Mouse (Mus musculus): ENCODE measurements around the gene Grin2a. TPM values are rescaled to one million over a fixed set of nuclear protein-coding genes. Genes with fewer than 3 reads are reported as not detected.

The Grin2a gene
- polyA plus RNA-seq, 1 experiment from 2014 or later = 10.2 TPM

DNA sequence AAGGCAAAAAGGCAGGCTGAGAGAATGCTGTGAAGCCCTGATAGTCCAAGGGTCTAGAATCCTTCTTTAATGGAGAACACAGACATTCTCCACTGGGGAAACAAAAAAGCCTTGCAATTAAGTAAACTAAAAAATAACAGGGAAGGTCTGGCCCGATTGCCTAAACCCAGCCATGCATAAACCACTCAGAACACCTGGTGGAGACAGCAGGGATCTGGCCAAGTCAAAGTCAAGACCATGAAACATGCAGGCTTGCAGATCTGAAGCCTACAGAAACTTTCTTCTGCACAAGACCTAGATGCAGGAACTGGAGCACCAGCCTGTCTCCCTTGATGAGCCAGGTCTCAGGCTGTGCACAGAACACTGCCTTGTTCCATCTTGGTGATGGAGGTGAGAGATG lies 36.0 kb downstream of the Grin2a start:
- Histone ChIP-seq H3K9ac (no peak overlapping the region), H3K9me3 (no peaks in the 10 kb centered on the region), H3K36me3 (no peaks in the 10 kb centered on the region), H3K4me2 (no peak overlapping the region), H3K4me1 (replicated peaks) (no peaks in the 10 kb centered on the region), H3K27me3 (no peaks in the 10 kb centered on the region), H3K27ac (replicated peaks) (no peak overlapping the region), H3K4me3 (no peak overlapping the region)
- no peak for ATAC-seq (ENCODE audit: low FRiP score, low read depth)
- WGBS = 68% methylated on average over 1 of the region's 1 CpGs

DNA sequence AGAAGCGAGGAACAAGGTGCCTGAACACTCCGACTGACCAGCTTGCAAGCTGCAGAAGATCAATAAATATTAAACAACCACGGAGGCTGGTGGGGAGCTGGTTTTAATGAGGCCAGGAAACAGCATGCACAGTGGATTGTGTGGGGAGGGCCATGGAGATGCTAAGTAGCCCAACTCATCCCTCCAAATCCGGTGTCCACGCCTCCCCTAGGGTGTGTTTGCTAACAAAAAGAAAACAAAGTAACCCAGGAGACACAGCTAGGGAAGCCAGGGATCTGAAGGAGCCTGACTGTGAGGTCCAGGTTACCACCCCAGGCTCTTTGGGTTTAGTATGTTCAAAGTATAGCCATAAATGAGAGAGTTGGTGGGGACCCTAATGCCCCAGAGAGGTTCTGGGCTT lies 41.1 kb downstream of the Grin2a start:
- no peaks in the 10 kb centered on the region for H3K9me3 ChIP-seq
- no peak overlapping the region for H3K4me2 ChIP-seq
- ATAC-seq (ENCODE audit: low FRiP score, low read depth) = no peak
- H3K27me3 ChIP-seq = no peaks in the 10 kb centered on the region
- H3K9ac ChIP-seq = no peak overlapping the region
- no peak overlapping the region for H3K4me3 ChIP-seq
- 36% methylated on average over 5 of the region's 5 CpGs for WGBS
- no peaks in the 10 kb centered on the region for H3K36me3 ChIP-seq
- no peak overlapping the region for H3K27ac ChIP-seq (replicated peaks)
- H3K4me1 ChIP-seq (replicated peaks) = no peaks in the 10 kb centered on the region

DNA sequence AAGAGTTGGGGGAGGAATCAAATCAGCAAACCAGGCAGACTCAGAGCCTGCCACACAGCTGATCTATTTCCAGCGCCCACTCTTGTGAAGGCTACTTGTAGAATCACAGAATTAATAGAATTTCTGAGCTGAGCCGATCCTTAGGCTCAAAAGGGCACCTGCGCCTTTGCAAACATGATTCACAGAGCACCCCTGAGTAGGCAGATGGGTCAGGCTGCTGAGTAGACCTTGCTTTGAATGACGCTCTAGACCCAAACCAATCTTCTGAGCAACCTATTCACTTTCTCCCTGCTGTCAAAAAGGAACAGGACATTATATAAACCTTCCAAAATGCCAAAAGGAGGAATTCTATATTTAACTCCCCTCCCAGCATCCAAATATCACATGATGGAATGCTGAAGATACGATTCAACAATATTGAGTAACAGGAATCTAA lies 41.9 kb downstream of the Grin2a start:
- WGBS = 93% methylated on average over 5 of the region's 5 CpGs
- Histone ChIP-seq H3K4me2 (no peak overlapping the region), H3K9ac (no peak overlapping the region), H3K4me3 (no peak overlapping the region), H3K27ac (replicated peaks) (no peak overlapping the region), H3K9me3 (no peaks in the 10 kb centered on the region), H3K4me1 (replicated peaks) (no peaks in the 10 kb centered on the region), H3K36me3 (no peaks in the 10 kb centered on the region), H3K27me3 (no peaks in the 10 kb centered on the region)
- no peak for ATAC-seq (ENCODE audit: low FRiP score, low read depth)

DNA sequence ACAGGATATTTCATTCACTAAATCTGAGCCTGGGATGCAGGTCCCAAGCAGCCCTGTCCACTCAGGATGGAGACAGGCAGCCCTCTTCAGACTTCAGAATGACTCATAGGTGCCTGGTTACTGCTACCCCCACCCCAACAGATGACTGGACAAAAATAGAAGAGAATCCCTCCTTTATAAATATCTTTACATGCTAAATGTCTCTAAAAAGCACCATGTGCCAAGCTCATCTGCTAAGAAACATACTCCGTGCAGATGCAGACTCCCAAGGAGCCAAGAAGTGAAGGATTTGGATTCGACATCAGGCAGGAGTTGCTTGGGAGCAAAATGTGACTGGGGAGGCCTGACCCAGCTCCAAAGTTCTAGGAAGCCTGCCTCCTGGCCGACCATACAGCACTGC lies 46.1 kb downstream of the Grin2a start:
- Histone ChIP-seq H3K27ac (replicated peaks) (no peak overlapping the region), H3K4me3 (no peak overlapping the region), H3K9me3 (no peaks in the 10 kb centered on the region), H3K27me3 (no peaks in the 10 kb centered on the region), H3K4me1 (replicated peaks) (no peaks in the 10 kb centered on the region), H3K9ac (no peak overlapping the region), H3K4me2 (no peak overlapping the region), H3K36me3 (no peaks in the 10 kb centered on the region)
- WGBS = 82% methylated on average over 3 of the region's 3 CpGs
- ATAC-seq (ENCODE audit: low FRiP score, low read depth) = no peak

DNA sequence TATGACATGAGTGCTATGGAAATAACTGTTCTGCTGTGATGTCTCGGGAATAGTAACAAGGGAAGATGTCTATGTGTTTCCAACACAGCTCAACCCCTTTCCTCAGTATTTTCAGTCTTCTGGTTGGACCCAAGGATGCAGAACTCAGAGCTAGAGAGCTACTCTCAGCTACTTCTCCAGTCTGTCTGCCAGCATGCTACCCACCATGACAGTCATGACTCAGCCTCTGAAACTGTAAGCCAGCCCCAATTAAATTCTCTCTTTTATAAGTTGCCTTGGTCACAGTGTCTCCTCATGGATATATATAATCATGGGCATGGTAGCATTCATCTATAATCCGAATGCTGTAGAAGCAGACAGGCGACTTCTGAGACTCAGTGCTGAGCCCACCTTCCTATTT lies 47.9 kb downstream of the Grin2a start:
- Histone ChIP-seq H3K36me3 (no peaks in the 10 kb centered on the region), H3K27me3 (no peaks in the 10 kb centered on the region), H3K9me3 (no peaks in the 10 kb centered on the region), H3K4me3 (no peak overlapping the region), H3K4me1 (replicated peaks) (no peaks in the 10 kb centered on the region), H3K4me2 (no peak overlapping the region), H3K27ac (replicated peaks) (no peak overlapping the region), H3K9ac (no peak overlapping the region)
- ATAC-seq (ENCODE audit: low FRiP score, low read depth) = no peak
- 90% methylated on average over 3 of the region's 3 CpGs for WGBS

DNA sequence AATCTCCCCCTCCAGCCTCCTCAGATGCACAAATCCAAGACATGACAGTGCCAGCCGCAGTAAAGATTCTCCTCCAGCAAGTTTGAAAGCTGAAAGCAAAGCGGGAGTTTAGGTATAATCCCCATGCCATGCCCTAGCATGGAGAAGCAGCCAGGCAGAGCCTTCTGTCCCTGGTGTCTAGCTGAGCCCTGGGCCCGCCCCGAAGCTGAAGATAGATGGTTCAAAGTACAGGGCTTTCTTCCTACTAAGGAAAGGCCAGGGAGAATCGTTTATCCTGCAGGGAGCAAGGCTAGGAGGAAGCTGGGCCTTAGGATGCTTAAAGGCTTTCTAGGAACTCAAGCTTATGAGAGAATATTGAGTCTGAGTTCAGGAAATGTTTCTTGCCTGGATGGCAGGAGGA lies 50.5 kb downstream of the Grin2a start:
- no peaks in the 10 kb centered on the region for H3K9me3 ChIP-seq
- WGBS = 79% methylated on average over 5 of the region's 5 CpGs

DNA sequence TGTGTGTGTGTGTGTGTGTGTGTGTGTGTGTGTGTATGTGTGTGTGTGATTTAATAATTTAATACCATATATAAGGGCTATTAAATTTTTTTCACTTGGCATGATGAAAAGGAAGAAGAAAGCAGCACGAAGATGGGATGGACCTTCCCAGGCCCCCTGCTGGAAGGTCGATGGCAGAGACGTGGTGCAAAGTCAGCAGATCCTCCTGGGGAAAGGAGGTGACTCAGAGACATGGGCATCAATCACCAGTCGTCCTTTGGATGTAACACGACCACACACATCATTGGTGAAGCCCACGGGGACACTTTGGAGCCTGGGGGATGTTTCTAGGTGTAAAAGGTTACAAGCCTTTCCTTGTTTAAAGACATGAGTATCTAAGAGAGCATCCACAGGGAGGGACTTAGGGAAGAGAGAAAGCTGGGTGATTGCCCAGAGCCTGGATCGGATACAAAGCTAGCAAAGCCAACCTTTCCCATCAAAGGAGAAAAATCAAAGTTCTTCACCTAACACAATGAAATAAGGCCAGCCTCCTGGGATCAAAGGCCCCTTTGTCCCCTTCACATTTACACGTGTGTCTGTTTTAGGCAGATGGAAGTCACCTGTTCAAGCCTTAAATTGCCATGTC lies 53.9 kb downstream of the Grin2a start:
- Histone ChIP-seq H3K4me2 (no peak overlapping the region), H3K4me3 (no peak overlapping the region), H3K4me1 (replicated peaks) (no peaks in the 10 kb centered on the region), H3K9me3 (no peaks in the 10 kb centered on the region), H3K27me3 (no peaks in the 10 kb centered on the region), H3K36me3 (no peaks in the 10 kb centered on the region), H3K9ac (no peak overlapping the region), H3K27ac (replicated peaks) (no peak overlapping the region)
- ATAC-seq (ENCODE audit: low FRiP score, low read depth) = no peak
- WGBS = 51% methylated on average over 8 of the region's 8 CpGs

More for the DNA sequence above, 50.5 kb downstream of the Grin2a start:
- Histone ChIP-seq H3K4me1 (replicated peaks) (no peaks in the 10 kb centered on the region), H3K36me3 (no peaks in the 10 kb centered on the region), H3K4me2 (no peak overlapping the region), H3K4me3 (no peak overlapping the region), H3K27me3 (no peaks in the 10 kb centered on the region), H3K9ac (no peak overlapping the region), H3K27ac (replicated peaks) (no peak overlapping the region)
- no peak for ATAC-seq (ENCODE audit: low FRiP score, low read depth)

DNA sequence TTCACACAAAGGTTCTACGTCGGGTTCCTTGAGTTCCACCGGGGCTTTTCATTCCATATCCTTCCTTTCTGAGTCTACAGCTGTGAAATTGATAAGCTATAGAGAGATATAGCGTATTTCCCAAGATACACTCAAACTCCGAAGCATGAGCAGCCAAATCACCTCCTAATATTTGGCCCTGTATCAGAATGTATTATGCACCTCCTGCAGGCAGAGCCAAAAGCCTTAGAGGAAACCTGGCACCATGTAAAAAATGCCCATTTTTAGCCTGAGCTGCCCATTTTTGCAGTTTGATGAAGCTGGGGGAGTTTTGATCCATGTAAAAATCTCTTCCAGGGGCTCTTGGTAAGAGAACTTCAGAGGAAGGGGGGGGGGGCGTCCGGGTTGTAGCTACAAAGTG lies 54.6 kb downstream of the Grin2a start:
- no peak for ATAC-seq (ENCODE audit: low FRiP score, low read depth)
- Histone ChIP-seq H3K27me3 (no peaks in the 10 kb centered on the region), H3K9me3 (no peaks in the 10 kb centered on the region), H3K36me3 (no peaks in the 10 kb centered on the region), H3K27ac (replicated peaks) (no peak overlapping the region), H3K4me3 (no peak overlapping the region), H3K4me2 (no peak overlapping the region), H3K9ac (no peak overlapping the region), H3K4me1 (replicated peaks) (no peaks in the 10 kb centered on the region)
- 85% methylated on average over 7 of the region's 7 CpGs for WGBS

DNA sequence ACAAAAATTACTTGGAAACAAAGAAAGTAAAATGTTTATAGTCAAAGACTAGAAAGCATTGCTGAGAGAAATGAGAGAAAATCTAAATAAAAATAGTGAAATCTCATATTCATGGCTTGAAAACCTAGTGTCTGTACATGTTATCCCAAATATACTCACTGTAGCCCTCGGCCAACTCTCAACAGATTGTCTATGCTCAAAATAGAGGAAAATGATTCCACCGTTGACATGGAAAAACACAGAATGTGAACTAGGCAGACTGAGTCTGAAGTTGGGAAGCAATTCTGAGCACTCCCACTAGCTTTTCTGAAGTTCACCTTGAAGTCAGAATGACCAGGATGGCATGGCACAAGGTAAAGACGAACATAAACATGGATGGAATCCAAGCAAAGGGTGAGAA lies 84.7 kb downstream of the Grin2a start:
- no peak overlapping the region for H3K4me3 ChIP-seq
- ATAC-seq (ENCODE audit: low FRiP score, low read depth) = no peak
- H3K4me1 ChIP-seq (replicated peaks) = no peaks in the 10 kb centered on the region
- no peaks in the 10 kb centered on the region for H3K27me3 ChIP-seq
- H3K9ac ChIP-seq = no peak overlapping the region
- H3K9me3 ChIP-seq = no peaks in the 10 kb centered on the region
- H3K4me2 ChIP-seq = no peak overlapping the region
- no peak overlapping the region for H3K27ac ChIP-seq (replicated peaks)
- no peaks in the 10 kb centered on the region for H3K36me3 ChIP-seq
- 89% methylated on average over 3 of the region's 3 CpGs for WGBS

DNA sequence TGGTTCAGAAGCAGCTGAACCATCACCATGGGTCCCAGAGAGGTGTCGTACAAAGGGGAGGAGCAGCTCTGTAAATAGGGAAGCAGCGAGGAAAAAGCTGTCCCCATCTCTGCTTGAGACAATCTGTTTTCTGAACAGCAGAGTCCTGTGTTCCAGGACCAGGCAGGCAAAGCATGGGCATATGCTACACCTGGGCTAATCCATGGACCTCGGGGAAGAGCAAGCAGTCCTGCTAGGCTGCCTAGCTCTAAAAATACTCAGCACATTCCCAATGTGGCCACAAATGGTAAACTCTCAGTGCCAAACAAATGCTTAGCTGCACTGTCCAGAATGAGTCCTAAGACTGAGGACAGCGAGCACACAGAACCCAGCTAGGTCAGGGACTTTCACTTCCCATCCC lies 86.1 kb downstream of the Grin2a start:
- Histone ChIP-seq H3K27ac (replicated peaks) (no peak overlapping the region), H3K4me2 (no peak overlapping the region), H3K9me3 (no peaks in the 10 kb centered on the region), H3K4me1 (replicated peaks) (no peaks in the 10 kb centered on the region), H3K4me3 (no peak overlapping the region), H3K9ac (no peak overlapping the region), H3K27me3 (no peaks in the 10 kb centered on the region), H3K36me3 (no peaks in the 10 kb centered on the region)
- ATAC-seq (ENCODE audit: low FRiP score, low read depth) = no peak
- 86% methylated on average over 4 of the region's 4 CpGs for WGBS

DNA sequence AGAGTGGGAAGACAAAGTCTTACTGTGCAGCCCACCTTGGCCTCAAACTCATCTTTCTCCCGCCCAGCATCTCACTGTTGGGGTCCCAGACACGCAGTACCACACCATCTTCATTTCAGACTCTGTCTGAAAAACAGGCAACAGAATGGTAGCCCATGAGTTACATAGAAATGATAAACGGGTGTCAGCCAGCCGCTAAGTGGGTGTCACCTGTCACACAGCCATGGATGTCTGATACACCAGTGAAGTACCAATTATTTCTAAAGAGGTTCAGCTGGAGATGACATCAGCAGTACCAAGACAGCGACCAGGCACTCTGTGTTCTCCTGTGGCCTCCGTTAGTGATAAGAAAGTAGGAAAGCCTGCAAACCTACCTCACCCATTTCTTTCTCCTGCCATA lies 90.9 kb downstream of the Grin2a start:
- 82% methylated on average over 6 of the region's 6 CpGs for WGBS
- no peak overlapping the region for H3K27ac ChIP-seq (replicated peaks)
- H3K4me1 ChIP-seq (replicated peaks) = no peaks in the 10 kb centered on the region
- H3K36me3 ChIP-seq = no peaks in the 10 kb centered on the region
- H3K9ac ChIP-seq = no peak overlapping the region
- H3K4me2 ChIP-seq = no peak overlapping the region
- H3K4me3 ChIP-seq = no peak overlapping the region
- H3K9me3 ChIP-seq = no peaks in the 10 kb centered on the region
- ATAC-seq (ENCODE audit: low FRiP score, low read depth) = no peak
- no peaks in the 10 kb centered on the region for H3K27me3 ChIP-seq

DNA sequence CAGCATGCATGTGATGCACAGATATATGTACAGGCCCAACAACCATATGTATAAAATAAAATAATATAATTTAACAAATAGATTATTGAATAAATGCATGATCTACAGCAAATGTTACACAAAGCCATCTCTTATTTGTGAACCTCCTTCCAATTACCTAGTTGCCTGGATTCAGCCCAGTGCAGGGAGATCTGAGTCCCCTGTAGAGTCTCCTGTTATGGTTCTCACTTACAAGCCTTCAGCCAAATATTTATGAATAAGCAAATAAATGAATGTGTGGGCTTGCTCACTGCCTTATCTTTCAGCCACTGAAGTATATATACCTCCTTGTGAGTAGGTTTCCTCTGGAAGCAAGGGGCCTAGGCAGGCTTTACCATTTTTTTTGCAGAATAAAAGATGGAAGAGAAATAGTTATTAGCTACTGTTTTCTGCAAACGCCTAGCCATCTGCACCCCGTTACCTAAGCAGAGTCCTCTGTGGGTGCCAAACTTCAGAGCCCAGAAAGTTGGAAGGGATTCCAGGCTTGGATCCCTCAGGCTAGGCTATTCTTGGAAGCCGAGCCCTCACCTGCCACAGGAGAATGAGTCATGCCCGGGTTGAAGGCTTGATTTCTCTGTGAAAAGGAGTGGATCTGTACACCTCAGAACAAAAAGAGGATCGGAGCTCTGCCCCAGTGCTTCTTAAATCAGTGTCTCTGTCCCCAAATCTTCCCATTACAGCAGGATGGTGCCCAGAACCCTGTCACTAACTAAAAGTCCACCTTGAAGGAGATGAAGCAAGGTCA lies 92.5 kb downstream of the Grin2a start:
- Histone ChIP-seq H3K9me3 (no peaks in the 10 kb centered on the region), H3K4me3 (no peak overlapping the region), H3K9ac (no peak overlapping the region), H3K36me3 (no peaks in the 10 kb centered on the region), H3K27ac (replicated peaks) (no peak overlapping the region), H3K4me2 (no peak overlapping the region), H3K4me1 (replicated peaks) (no peaks in the 10 kb centered on the region), H3K27me3 (no peaks in the 10 kb centered on the region)
- WGBS = 86% methylated on average over 5 of the region's 5 CpGs
- ATAC-seq (ENCODE audit: low FRiP score, low read depth) = no peak

DNA sequence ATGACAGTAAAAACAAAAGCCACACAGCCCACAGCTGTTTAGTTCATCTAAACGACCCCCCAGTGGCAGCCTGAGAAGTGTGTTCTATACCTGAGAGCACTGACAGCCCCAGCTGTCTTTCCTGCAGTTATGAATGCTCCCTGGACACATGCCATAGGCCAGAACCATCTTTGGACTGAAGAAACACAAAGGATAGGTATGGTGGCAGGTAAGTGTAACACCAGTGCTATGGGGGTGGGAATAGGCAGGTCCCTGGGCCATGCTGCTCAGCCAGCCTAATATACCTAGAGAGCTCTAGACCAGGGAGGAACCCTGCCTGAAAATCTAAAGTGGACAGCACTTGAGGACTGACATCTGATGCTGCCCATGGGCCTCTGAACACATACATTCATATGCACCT lies 93.9 kb downstream of the Grin2a start:
- H3K4me3 ChIP-seq = no peak overlapping the region
- H3K27ac ChIP-seq (replicated peaks) = no peak overlapping the region
- no peak for ATAC-seq (ENCODE audit: low FRiP score, low read depth)
- no peaks in the 10 kb centered on the region for H3K27me3 ChIP-seq
- H3K9ac ChIP-seq = no peak overlapping the region
- WGBS = 54% methylated on average over 1 of the region's 1 CpGs
- no peaks in the 10 kb centered on the region for H3K4me1 ChIP-seq (replicated peaks)
- no peak overlapping the region for H3K4me2 ChIP-seq
- H3K9me3 ChIP-seq = no peaks in the 10 kb centered on the region
- no peaks in the 10 kb centered on the region for H3K36me3 ChIP-seq

Measured in hindbrain, embryonic 15.5 days (tissue).